Mouse (Mus musculus): Measurements from ENCODE around the gene Ifit2. TPM values are rescaled to one million over a fixed set of nuclear protein-coding genes. Genes with fewer than 3 reads are reported as not detected.

Gene Ifit2
- polyA plus RNA-seq, 1 experiment from 2014 or later = 2.5 TPM

GRCm38 (mm10) chr19:34566178-34566784 is 15.8 kb downstream of the Ifit2 start:
- Histone ChIP-seq H3K27me3 (ENCODE audit: control insufficient read depth, insufficient read depth, low read length) (no peaks in the 10 kb centered on the region), H3K4me3 (ENCODE audit: low read depth, low read length) (no peak overlapping the region), H3K9ac (ENCODE audit: low read length) (no peak overlapping the region), H3K36me3 (ENCODE audit: control insufficient read depth, insufficient read depth, low read length) (no peaks in the 10 kb centered on the region), H3K9me3 (ENCODE audit: control insufficient read depth, low read length) (no peaks in the 10 kb centered on the region), H3K4me1 (replicated peaks; ENCODE audit: control insufficient read depth, insufficient read depth) (no peaks in the 10 kb centered on the region), H3K4me2 (replicated peaks; ENCODE audit: low read depth) (no peak overlapping the region), H3K27ac (replicated peaks) (no peak overlapping the region)
- no peak for TF ChIP-seq EP300 (optimal IDR thresholded peaks at IDR 0.05)
- no peak for TF ChIP-seq CTCF (IDR thresholded peaks at IDR 0.05; ENCODE audit: low read depth)
- ATAC-seq (ENCODE audit: low FRiP score, low TSS enrichment) (no peak), DNase-seq (ENCODE audit: low spot score) (no peak)
- WGBS = 93% methylated on average over 1 of the region's 1 CpGs

DNA sequence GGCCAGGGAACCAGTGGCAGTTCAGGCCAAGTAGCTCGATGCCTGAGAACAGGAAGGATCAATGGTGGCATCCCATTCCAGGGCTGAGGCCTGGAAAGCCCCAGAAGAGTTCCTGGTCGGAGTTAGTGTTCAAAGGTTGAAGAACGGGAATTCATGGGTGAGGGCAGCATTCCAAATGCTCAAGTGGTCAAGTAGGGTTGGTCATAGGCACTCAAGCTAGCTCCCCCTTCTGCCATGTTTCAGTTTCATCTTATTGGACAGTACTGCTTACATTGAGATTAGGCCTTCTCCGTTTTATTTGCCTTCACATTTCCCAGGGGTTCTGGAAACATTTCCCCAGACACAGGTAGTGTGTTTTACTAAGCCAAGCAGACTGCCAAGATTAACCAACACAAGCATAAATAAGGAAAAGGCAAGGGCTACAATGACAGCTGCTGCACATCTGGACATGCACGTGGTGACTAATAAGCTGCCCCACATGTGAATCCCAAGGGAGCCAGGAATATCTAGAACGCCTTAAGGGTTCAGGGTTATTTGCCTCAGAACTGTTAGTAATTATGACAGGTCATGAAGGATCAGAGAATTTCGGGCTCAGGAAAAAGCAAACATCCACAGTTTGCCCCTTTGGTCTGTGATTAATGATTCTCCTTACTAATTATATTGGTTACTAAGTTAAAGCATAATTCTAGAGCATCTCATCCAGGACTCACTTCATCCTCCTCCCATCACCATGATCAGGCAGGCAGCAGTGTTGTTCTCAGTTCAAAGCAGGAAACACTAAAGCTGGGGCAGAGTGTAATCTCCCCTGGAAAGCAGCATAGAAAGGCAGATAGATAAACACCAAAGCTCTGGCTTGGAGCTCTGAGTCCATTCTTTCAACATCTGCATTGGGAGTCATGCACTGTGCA is 18.7 kb downstream of the Ifit2 start:
- Histone ChIP-seq H3K4me3 (ENCODE audit: low read depth, low read length) (no peak overlapping the region), H3K27ac (replicated peaks) (no peak overlapping the region), H3K36me3 (ENCODE audit: control insufficient read depth, insufficient read depth, low read length) (no peaks in the 10 kb centered on the region), H3K9me3 (ENCODE audit: control insufficient read depth, low read length) (no peaks in the 10 kb centered on the region), H3K9ac (ENCODE audit: low read length) (no peak overlapping the region), H3K4me2 (replicated peaks; ENCODE audit: low read depth) (no peak overlapping the region), H3K4me1 (replicated peaks; ENCODE audit: control insufficient read depth, insufficient read depth) (no peaks in the 10 kb centered on the region), H3K27me3 (ENCODE audit: control insufficient read depth, insufficient read depth, low read length) (no peaks in the 10 kb centered on the region)
- DNase-seq (ENCODE audit: low spot score) (no peak), ATAC-seq (ENCODE audit: low FRiP score, low TSS enrichment) (no peak)
- TF ChIP-seq CTCF (IDR thresholded peaks at IDR 0.05; ENCODE audit: low read depth) (no peak), EP300 (optimal IDR thresholded peaks at IDR 0.05) (no peak)
- WGBS = 51% methylated on average over 7 of the region's 7 CpGs

GRCm38 (mm10) chr19:34569896-34570476 is 19.5 kb downstream of the Ifit2 start:
- no peak overlapping the region for H3K4me2 ChIP-seq (replicated peaks; ENCODE audit: low read depth)
- no peak for ATAC-seq (ENCODE audit: low FRiP score, low TSS enrichment)
- no peak for DNase-seq (ENCODE audit: low spot score)

GRCm38 (mm10) chr19:34571080-34571479 is 20.6 kb downstream of the Ifit2 start:
- no peak overlapping the region for H3K4me2 ChIP-seq (replicated peaks; ENCODE audit: low read depth)

More at GRCm38 (mm10) chr19:34569896-34570476, 19.5 kb downstream of the Ifit2 start:
- TF ChIP-seq CTCF (IDR thresholded peaks at IDR 0.05; ENCODE audit: low read depth) (no peak), EP300 (optimal IDR thresholded peaks at IDR 0.05) (no peak)
- Histone ChIP-seq H3K36me3 (ENCODE audit: control insufficient read depth, insufficient read depth, low read length) (no peaks in the 10 kb centered on the region), H3K27ac (replicated peaks) (no peak overlapping the region), H3K4me3 (ENCODE audit: low read depth, low read length) (no peak overlapping the region), H3K27me3 (ENCODE audit: control insufficient read depth, insufficient read depth, low read length) (no peaks in the 10 kb centered on the region), H3K4me1 (replicated peaks; ENCODE audit: control insufficient read depth, insufficient read depth) (no peaks in the 10 kb centered on the region), H3K9me3 (ENCODE audit: control insufficient read depth, low read length) (no peaks in the 10 kb centered on the region), H3K9ac (ENCODE audit: low read length) (no peak overlapping the region)
- 76% methylated on average over 4 of the region's 4 CpGs for WGBS

DNA sequence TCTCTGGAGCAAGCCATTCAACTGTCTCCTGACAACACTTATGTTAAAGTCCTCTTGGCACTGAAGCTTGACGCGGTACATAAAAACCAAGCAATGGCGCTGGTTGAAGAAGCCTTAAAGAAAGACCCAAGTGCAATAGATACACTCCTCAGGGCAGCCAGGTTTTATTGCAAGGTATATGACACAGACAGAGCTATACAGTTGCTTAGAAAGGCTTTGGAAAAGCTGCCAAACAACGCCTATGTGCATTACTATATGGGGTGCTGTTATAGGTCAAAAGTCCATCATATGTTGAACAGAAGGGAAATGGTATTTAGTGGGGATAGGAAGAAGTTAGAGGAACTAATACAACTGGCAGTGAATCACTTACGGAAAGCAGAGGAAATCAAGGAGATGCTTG is 23.2 kb downstream of the Ifit2 start:
- H3K27me3 ChIP-seq (ENCODE audit: control insufficient read depth, insufficient read depth, low read length) = no peaks in the 10 kb centered on the region
- H3K9me3 ChIP-seq (ENCODE audit: control insufficient read depth, low read length) = no peaks in the 10 kb centered on the region
- no peak overlapping the region for H3K4me2 ChIP-seq (replicated peaks; ENCODE audit: low read depth)
- ATAC-seq (ENCODE audit: low FRiP score, low TSS enrichment) (no peak), DNase-seq (ENCODE audit: low spot score) (no peak)
- TF ChIP-seq CTCF (IDR thresholded peaks at IDR 0.05; ENCODE audit: low read depth) (no peak), EP300 (optimal IDR thresholded peaks at IDR 0.05) (no peak)
- H3K9ac ChIP-seq (ENCODE audit: low read length) = no peak overlapping the region
- H3K27ac ChIP-seq (replicated peaks) = no peak overlapping the region
- H3K4me1 ChIP-seq (replicated peaks; ENCODE audit: control insufficient read depth, insufficient read depth) = no peaks in the 10 kb centered on the region
- no peak overlapping the region for H3K4me3 ChIP-seq (ENCODE audit: low read depth, low read length)
- H3K36me3 ChIP-seq (ENCODE audit: control insufficient read depth, insufficient read depth, low read length) = no peaks in the 10 kb centered on the region
- WGBS = 94% methylated on average over 5 of the region's 5 CpGs

More at GRCm38 (mm10) chr19:34571080-34571479, 20.6 kb downstream of the Ifit2 start:
- no peak for DNase-seq (ENCODE audit: low spot score)
- H3K4me1 ChIP-seq (replicated peaks; ENCODE audit: control insufficient read depth, insufficient read depth) = no peaks in the 10 kb centered on the region
- no peaks in the 10 kb centered on the region for H3K27me3 ChIP-seq (ENCODE audit: control insufficient read depth, insufficient read depth, low read length)
- WGBS = 95% methylated on average over 1 of the region's 1 CpGs
- TF ChIP-seq EP300 (optimal IDR thresholded peaks at IDR 0.05) = no peak
- H3K4me3 ChIP-seq (ENCODE audit: low read depth, low read length) = no peak overlapping the region
- H3K36me3 ChIP-seq (ENCODE audit: control insufficient read depth, insufficient read depth, low read length) = no peaks in the 10 kb centered on the region
- no peaks in the 10 kb centered on the region for H3K9me3 ChIP-seq (ENCODE audit: control insufficient read depth, low read length)
- H3K9ac ChIP-seq (ENCODE audit: low read length) = no peak overlapping the region
- ATAC-seq (ENCODE audit: low FRiP score, low TSS enrichment) = no peak
- no peak overlapping the region for H3K27ac ChIP-seq (replicated peaks)

All from stomach, postnatal 0 days (tissue).